Mouse (Mus musculus): ENCODE data around the gene Bcl2a1d. TPM values are rescaled to one million over a fixed set of nuclear protein-coding genes. Genes with fewer than 3 reads are reported as not detected.
"Not testable (repeated sequence)": the region's sequence is repeated elsewhere in the genome, so short reads cannot be mapped to it uniquely, and the experiment has no call there.

The Bcl2a1d gene
- 0.64 and 0.82 TPM in 2 replicates for polyA plus RNA-seq (2015; fragmentation: Nextera tagmentation; extraction: Ambion mirVana)

GRCm38 (mm10) chr9:88731728-88732127 lies at the start of gene Bcl2a1d:
Gene Bcl2a1d (minus strand): TSS chr9:88731914.
- not testable (repeated sequence) for H3K9me3 ChIP-seq (ENCODE audit: control insufficient read depth, low read length); H3K4me2 ChIP-seq (ENCODE audit: low read depth, low read length); H3K27ac ChIP-seq (ENCODE audit: low read length); H3K4me1 ChIP-seq (ENCODE audit: control insufficient read depth, insufficient read depth, low read length); H3K36me3 ChIP-seq (ENCODE audit: control insufficient read depth, insufficient read depth, low read length); H3K9ac ChIP-seq (ENCODE audit: low read depth, low read length); ATAC-seq; H3K4me3 ChIP-seq (ENCODE audit: low read length); H3K27me3 ChIP-seq (replicated peaks; ENCODE audit: control insufficient read depth, insufficient read depth, low read length)
- 73% methylated on average over 5 of the region's 5 CpGs for WGBS

GRCm38 (mm10) chr9:88770239-88770638 lies 38.5 kb upstream of the Bcl2a1d start:
- not testable (repeated sequence) for H3K4me1 ChIP-seq (ENCODE audit: control insufficient read depth, insufficient read depth, low read length); H3K27ac ChIP-seq (ENCODE audit: low read length); H3K27me3 ChIP-seq (replicated peaks; ENCODE audit: control insufficient read depth, insufficient read depth, low read length); ATAC-seq; H3K36me3 ChIP-seq (ENCODE audit: control insufficient read depth, insufficient read depth, low read length); H3K9ac ChIP-seq (ENCODE audit: low read depth, low read length); H3K4me3 ChIP-seq (ENCODE audit: low read length); H3K9me3 ChIP-seq (ENCODE audit: control insufficient read depth, low read length); H3K4me2 ChIP-seq (ENCODE audit: low read depth, low read length)
- WGBS: 95% methylated on average over 2 of the region's 6 CpGs

GRCm38 (mm10) chr9:88769470-88769869 lies 37.8 kb upstream of the Bcl2a1d start:
- WGBS: 84% methylated on average over 4 of the region's 5 CpGs
- not testable (repeated sequence) for H3K27me3 ChIP-seq (replicated peaks; ENCODE audit: control insufficient read depth, insufficient read depth, low read length); H3K4me1 ChIP-seq (ENCODE audit: control insufficient read depth, insufficient read depth, low read length); H3K9me3 ChIP-seq (ENCODE audit: control insufficient read depth, low read length); H3K9ac ChIP-seq (ENCODE audit: low read depth, low read length); H3K27ac ChIP-seq (ENCODE audit: low read length); H3K36me3 ChIP-seq (ENCODE audit: control insufficient read depth, insufficient read depth, low read length); H3K4me3 ChIP-seq (ENCODE audit: low read length); ATAC-seq; H3K4me2 ChIP-seq (ENCODE audit: low read depth, low read length)

GRCm38 (mm10) chr9:88746687-88747086 lies 15.0 kb upstream of the Bcl2a1d start:
- not testable (repeated sequence) for H3K4me1 ChIP-seq (ENCODE audit: control insufficient read depth, insufficient read depth, low read length); H3K27me3 ChIP-seq (replicated peaks; ENCODE audit: control insufficient read depth, insufficient read depth, low read length); H3K4me3 ChIP-seq (ENCODE audit: low read length); H3K36me3 ChIP-seq (ENCODE audit: control insufficient read depth, insufficient read depth, low read length); H3K27ac ChIP-seq (ENCODE audit: low read length); ATAC-seq; H3K9ac ChIP-seq (ENCODE audit: low read depth, low read length); H3K9me3 ChIP-seq (ENCODE audit: control insufficient read depth, low read length); H3K4me2 ChIP-seq (ENCODE audit: low read depth, low read length)
- WGBS: no CpG with 5 or more reads among the region's 2 CpGs

- H3K27me3 ChIP-seq (replicated peaks; ENCODE audit: control insufficient read depth, insufficient read depth, low read length); H3K4me1 ChIP-seq (ENCODE audit: control insufficient read depth, insufficient read depth, low read length); H3K4me3 ChIP-seq (ENCODE audit: low read length); ATAC-seq; H3K9me3 ChIP-seq (ENCODE audit: control insufficient read depth, low read length); H3K4me2 ChIP-seq (ENCODE audit: low read depth, low read length); H3K9ac ChIP-seq (ENCODE audit: low read depth, low read length); H3K36me3 ChIP-seq (ENCODE audit: control insufficient read depth, insufficient read depth, low read length); H3K27ac ChIP-seq (ENCODE audit: low read length): not testable (repeated sequence)
- WGBS: no CpG with 5 or more reads among the region's 2 CpGs
Observed at GRCm38 (mm10) chr9:88746046-88746445, 14.3 kb upstream of the Bcl2a1d start.

- H3K36me3 ChIP-seq (ENCODE audit: control insufficient read depth, insufficient read depth, low read length); H3K9ac ChIP-seq (ENCODE audit: low read depth, low read length); H3K4me3 ChIP-seq (ENCODE audit: low read length); H3K27ac ChIP-seq (ENCODE audit: low read length); ATAC-seq; H3K9me3 ChIP-seq (ENCODE audit: control insufficient read depth, low read length); H3K27me3 ChIP-seq (replicated peaks; ENCODE audit: control insufficient read depth, insufficient read depth, low read length); H3K4me2 ChIP-seq (ENCODE audit: low read depth, low read length); H3K4me1 ChIP-seq (ENCODE audit: control insufficient read depth, insufficient read depth, low read length): not testable (repeated sequence)
Observed at GRCm38 (mm10) chr9:88735289-88735688, 3.6 kb upstream of the Bcl2a1d start.

GRCm38 (mm10) chr9:88733182-88733581 lies 1.5 kb upstream of the Bcl2a1d start:
- not testable (repeated sequence) for H3K4me2 ChIP-seq (ENCODE audit: low read depth, low read length); H3K27me3 ChIP-seq (replicated peaks; ENCODE audit: control insufficient read depth, insufficient read depth, low read length); H3K4me1 ChIP-seq (ENCODE audit: control insufficient read depth, insufficient read depth, low read length); H3K27ac ChIP-seq (ENCODE audit: low read length); H3K36me3 ChIP-seq (ENCODE audit: control insufficient read depth, insufficient read depth, low read length); H3K9me3 ChIP-seq (ENCODE audit: control insufficient read depth, low read length); H3K4me3 ChIP-seq (ENCODE audit: low read length); H3K9ac ChIP-seq (ENCODE audit: low read depth, low read length)
- peak; percentile 71 for ATAC-seq
- WGBS: 71% methylated on average over 1 of the region's 1 CpGs

- not testable (repeated sequence) for H3K27me3 ChIP-seq (replicated peaks; ENCODE audit: control insufficient read depth, insufficient read depth, low read length); H3K9ac ChIP-seq (ENCODE audit: low read depth, low read length)
- WGBS: 86% methylated on average over 1 of the region's 3 CpGs
Observed at GRCm38 (mm10) chr9:88732334-88732733, 620 bp upstream of the Bcl2a1d start.

GRCm38 (mm10) chr9:88728311-88728710 lies 3.4 kb downstream of the Bcl2a1d start:
- H3K4me3 ChIP-seq (ENCODE audit: low read length); H3K36me3 ChIP-seq (ENCODE audit: control insufficient read depth, insufficient read depth, low read length); H3K9ac ChIP-seq (ENCODE audit: low read depth, low read length); H3K4me2 ChIP-seq (ENCODE audit: low read depth, low read length); H3K9me3 ChIP-seq (ENCODE audit: control insufficient read depth, low read length); H3K27ac ChIP-seq (ENCODE audit: low read length); ATAC-seq; H3K27me3 ChIP-seq (replicated peaks; ENCODE audit: control insufficient read depth, insufficient read depth, low read length); H3K4me1 ChIP-seq (ENCODE audit: control insufficient read depth, insufficient read depth, low read length): not testable (repeated sequence)

More at GRCm38 (mm10) chr9:88732334-88732733, 620 bp upstream of the Bcl2a1d start:
- H3K9me3 ChIP-seq (ENCODE audit: control insufficient read depth, low read length); H3K36me3 ChIP-seq (ENCODE audit: control insufficient read depth, insufficient read depth, low read length); H3K4me1 ChIP-seq (ENCODE audit: control insufficient read depth, insufficient read depth, low read length); H3K27ac ChIP-seq (ENCODE audit: low read length); ATAC-seq; H3K4me3 ChIP-seq (ENCODE audit: low read length); H3K4me2 ChIP-seq (ENCODE audit: low read depth, low read length): not testable (repeated sequence)

GRCm38 (mm10) chr9:88721628-88722027 lies 10.1 kb downstream of the Bcl2a1d start:
- not testable (repeated sequence) for H3K4me1 ChIP-seq (ENCODE audit: control insufficient read depth, insufficient read depth, low read length); H3K9me3 ChIP-seq (ENCODE audit: control insufficient read depth, low read length); H3K27me3 ChIP-seq (replicated peaks; ENCODE audit: control insufficient read depth, insufficient read depth, low read length); H3K4me3 ChIP-seq (ENCODE audit: low read length); H3K27ac ChIP-seq (ENCODE audit: low read length); H3K36me3 ChIP-seq (ENCODE audit: control insufficient read depth, insufficient read depth, low read length); H3K4me2 ChIP-seq (ENCODE audit: low read depth, low read length); H3K9ac ChIP-seq (ENCODE audit: low read depth, low read length); ATAC-seq

All from intestine, embryonic 16.5 days (tissue).